Mouse (Mus musculus) right cerebral cortex, postnatal 36 days (tissue): ENCODE measurements at regions not wholly inside any gene's neighbourhood (a gene's known extent, or its start where the extent isn't known, plus 50 kb on each side); places are given as distances from the start of the nearest gene placed in this dataset.
A peak's percentile ranks its signal among the peaks of the same experiment; 100 is the strongest.

Experiments used
- DNase-seq, 2 experiments: peaks; one replicate each; pipeline ENCODE4 v3.0.0; 2022; ENCODE audit warnings: low spot score in 2 of 2, mixed read lengths in 1 of 2

GRCm38 (mm10) chr4:91051913-91052312, 348.7 kb downstream of the Elavl2 start:
- no peak for DNase-seq

- no peak for DNase-seq
Measured at GRCm38 (mm10) chr4:91029462-91029861, 371.1 kb downstream of the Elavl2 start.

- no peak for DNase-seq
Measured at GRCm38 (mm10) chr4:91028013-91028626, 372.5 kb downstream of the Elavl2 start.

GRCm38 (mm10) chr4:90996388-90997092, 404.0 kb downstream of the Elavl2 start:
- no peak for DNase-seq

GRCm38 (mm10) chr4:90964658-90965057, 435.9 kb downstream of the Elavl2 start:
- DNase-seq, result peak in 1 of 2 experiments; percentile 5

- DNase-seq, result no peak
Measured at GRCm38 (mm10) chr4:90943687-90944385, 456.7 kb downstream of the Elavl2 start.

GRCm38 (mm10) chr4:90917312-90918107, 483.1 kb downstream of the Elavl2 start:
- DNase-seq, result no peak

GRCm38 (mm10) chr4:90906311-90906710, 494.3 kb downstream of the Elavl2 start:
- DNase-seq, result no peak

GRCm38 (mm10) chr4:90868209-90868608, 532.4 kb downstream of the Elavl2 start:
- DNase-seq, result no peak

GRCm38 (mm10) chr4:90860854-90861253, 539.7 kb downstream of the Elavl2 start:
- DNase-seq, result no peak

GRCm38 (mm10) chr4:90839804-90840203, 560.8 kb downstream of the Elavl2 start:
- DNase-seq, result no peak

- no peak for DNase-seq
Measured at GRCm38 (mm10) chr4:90799078-90799477, 580.5 kb downstream of the Zfp352 start.

GRCm38 (mm10) chr4:90798637-90799036, 580.0 kb downstream of the Zfp352 start:
- no peak for DNase-seq

GRCm38 (mm10) chr4:90797472-90797871, 578.9 kb downstream of the Zfp352 start:
- no peak for DNase-seq
